Mouse (Mus musculus) cerebellum, adult (tissue): Measurements from ENCODE around the gene Neurog1.

Experiments
- ATAC-seq: cut with Nextera tagmentation; 2 replicates; pipeline ENCODE4 v1.9.2; 2017; ENCODE audit warnings: mild to moderate bottlenecking, moderate library complexity, mixed read lengths; ENCODE audit not compliant: insufficient number of reproducible peaks, low FRiP score, low TSS enrichment

Neurog1 gene

GRCm38 (mm10) chr13:56259021-56259925 is 7.3 kb upstream of the Neurog1 start:
- ATAC-seq = no peak

GRCm38 (mm10) chr13:56258196-56259020 is 6.4 kb upstream of the Neurog1 start:
- no peak for ATAC-seq

- no peak for ATAC-seq
Observed at GRCm38 (mm10) chr13:56257469-56258153, 5.6 kb upstream of the Neurog1 start.

- ATAC-seq = no peak
Observed at GRCm38 (mm10) chr13:56256716-56257299, 4.8 kb upstream of the Neurog1 start.

GRCm38 (mm10) chr13:56253379-56253778 is 1.4 kb upstream of the Neurog1 start:
- ATAC-seq = no peak

- ATAC-seq = no peak
Observed at GRCm38 (mm10) chr13:56252783-56253182, 820 bp upstream of the Neurog1 start.

- no peak for ATAC-seq
Observed at GRCm38 (mm10) chr13:56251176-56251923, 613 bp downstream of the Neurog1 start.

- ATAC-seq = no peak
Observed at GRCm38 (mm10) chr13:56250551-56251161, 1.3 kb downstream of the Neurog1 start.

GRCm38 (mm10) chr13:56249593-56250341 is 2.2 kb downstream of the Neurog1 start:
- ATAC-seq = no peak

GRCm38 (mm10) chr13:56243104-56243503 is 8.9 kb downstream of the Neurog1 start:
- ATAC-seq = no peak

GRCm38 (mm10) chr13:56240012-56240770 is 11.8 kb downstream of the Neurog1 start:
- no peak for ATAC-seq

- ATAC-seq = no peak
Observed at GRCm38 (mm10) chr13:56237905-56238304, 14.1 kb downstream of the Neurog1 start.

- ATAC-seq = no peak
Observed at GRCm38 (mm10) chr13:56236194-56236593, 15.8 kb downstream of the Neurog1 start.

- no peak for ATAC-seq
Observed at GRCm38 (mm10) chr13:56228790-56229189, 23.2 kb downstream of the Neurog1 start.

- ATAC-seq = no peak
Observed at GRCm38 (mm10) chr13:56226175-56226954, 25.6 kb downstream of the Neurog1 start.

GRCm38 (mm10) chr13:56223625-56224024 is 28.3 kb downstream of the Neurog1 start:
- no peak for ATAC-seq

GRCm38 (mm10) chr13:56222849-56223246 is 29.1 kb downstream of the Neurog1 start:
- no peak for ATAC-seq
